Mouse (Mus musculus) intestine, postnatal 0 days (tissue): ENCODE measurements at regions not wholly inside any gene's neighbourhood (a gene's known extent, or its start where the extent isn't known, plus 50 kb on each side); places are given as distances from the start of the nearest gene placed in this dataset.
A peak's percentile ranks its signal among the peaks of the same experiment; 100 is the strongest.

Experiments used
- ATAC-seq: fragments of 200-750 bp; cut with Nextera tagmentation; 2 replicates; pipeline ENCODE4 v1.8.0; 2017; ENCODE audit warnings: mild to moderate bottlenecking, moderate TSS enrichment, moderate library complexity
- H3K27ac ChIP-seq: fragments of 300-500 bp; sonication (generic); 2 replicates; pipeline ENCODE4 v1.5.1; 2014; ENCODE audit warnings: mild to moderate bottlenecking, low read depth, low read length, moderate library complexity
- H3K27me3 ChIP-seq: fragments of 300-500 bp; sonication (generic); replicated peaks from 2 replicates; pipeline ENCODE4 v1.6.1; 2014; ENCODE audit warnings: low read length, mixed read lengths; ENCODE audit not compliant: control insufficient read depth, insufficient read depth
- H3K36me3 ChIP-seq: fragments of 300-500 bp; sonication (generic); 2 replicates; pipeline ENCODE4 v1.6.1; 2014; ENCODE audit warnings: mild to moderate bottlenecking, moderate library complexity; ENCODE audit not compliant: control insufficient read depth, insufficient read depth
- H3K4me1 ChIP-seq: fragments of 300-500 bp; sonication (generic); replicated peaks from 2 replicates; pipeline ENCODE4 v1.6.1; 2014; ENCODE audit warnings: antibody characterized with exemption, low read length, mixed read lengths; ENCODE audit not compliant: control insufficient read depth, insufficient read depth
- H3K4me2 ChIP-seq: fragments of 300-500 bp; sonication (generic); replicated peaks from 2 replicates; pipeline ENCODE4 v1.6.1; 2014; ENCODE audit warnings: low read depth, mild to moderate bottlenecking, moderate library complexity
- H3K4me3 ChIP-seq: fragments of 300-500 bp; sonication (generic); 2 replicates; pipeline ENCODE4 v1.5.1; 2014; ENCODE audit warnings: low read depth, low read length
- H3K9ac ChIP-seq: fragments of 300-500 bp; sonication (generic); 2 replicates; pipeline ENCODE4 v1.6.1; 2014; ENCODE audit warnings: mild to moderate bottlenecking, low read depth, low read length
- H3K9me3 ChIP-seq: fragments of 300-500 bp; sonication (generic); 2 replicates; pipeline ENCODE4 v1.6.1; 2016; ENCODE audit warnings: mixed run types; ENCODE audit not compliant: control insufficient read depth
- CTCF ChIP-seq: sonication (generic); IDR thresholded peaks from 2 replicates; pipeline ENCODE4 v1.5.1; 2016; ENCODE audit warnings: low read depth, mild to moderate bottlenecking, control low read depth, antibody characterized with exemption, moderate library complexity
- whole genome bisulfite sequencing: fragments of 180-500 bp; shearing (Covaris S2); extraction: QIAGEN DNeasy Blood & Tissue Kit; methylation state at CpG from one replicate; pipeline ENCODE4 v1.1.7; 2014; 5-methylcytosine and 5-hydroxymethylcytosine counted together

GRCm38 (mm10) chr1:105168808-105169207, 187.7 kb downstream of the Rnf152 start:
- no peak overlapping the region for H3K27ac ChIP-seq
- TF ChIP-seq CTCF = no peak
- H3K4me1 ChIP-seq = peaks cover 9% of the 10 kb centered on the region; the same call in 1 of the 2 replicates
- no peaks in the 10 kb centered on the region for H3K27me3 ChIP-seq
- H3K9me3 ChIP-seq = no peaks in the 10 kb centered on the region
- no peak overlapping the region for H3K4me3 ChIP-seq
- H3K4me2 ChIP-seq = no peak overlapping the region
- H3K36me3 ChIP-seq = no peaks in the 10 kb centered on the region
- ATAC-seq = 0 out of 2 replicates have a peak, but pooled peaks have one; percentile 25
- WGBS = 53% methylated on average over 1 of the region's 1 CpGs
- no peak overlapping the region for H3K9ac ChIP-seq

GRCm38 (mm10) chr1:105157459-105158124, 198.9 kb downstream of the Rnf152 start:
- H3K27me3 ChIP-seq = no peaks in the 10 kb centered on the region
- no peaks in the 10 kb centered on the region for H3K4me1 ChIP-seq
- no peak overlapping the region for H3K4me2 ChIP-seq
- H3K27ac ChIP-seq = no peak overlapping the region
- 54% methylated on average over 2 of the region's 2 CpGs for WGBS
- TF ChIP-seq CTCF = no peak
- no peaks in the 10 kb centered on the region for H3K36me3 ChIP-seq
- no peaks in the 10 kb centered on the region for H3K9me3 ChIP-seq
- no peak for ATAC-seq
- H3K4me3 ChIP-seq = no peak overlapping the region
- no peak overlapping the region for H3K9ac ChIP-seq

- Histone ChIP-seq H3K27ac (no peak overlapping the region), H3K9ac (no peak overlapping the region), H3K9me3 (no peaks in the 10 kb centered on the region), H3K4me3 (no peak overlapping the region), H3K4me1 (no peaks in the 10 kb centered on the region), H3K36me3 (no peaks in the 10 kb centered on the region), H3K27me3 (no peaks in the 10 kb centered on the region), H3K4me2 (no peak overlapping the region)
- TF ChIP-seq CTCF = no peak
- no peak for ATAC-seq
- WGBS = 65% methylated on average over 6 of the region's 6 CpGs
These were observed 204.2 kb downstream of the Rnf152 start for GRCm38 (mm10) chr1:105152175-105152828.

GRCm38 (mm10) chr1:105151466-105151846, 205.1 kb downstream of the Rnf152 start:
- Histone ChIP-seq H3K36me3 (no peaks in the 10 kb centered on the region), H3K4me3 (no peak overlapping the region), H3K9ac (no peak overlapping the region), H3K4me2 (no peak overlapping the region), H3K27me3 (no peaks in the 10 kb centered on the region), H3K4me1 (no peaks in the 10 kb centered on the region), H3K27ac (no peak overlapping the region), H3K9me3 (no peaks in the 10 kb centered on the region)
- 33% methylated on average over 1 of the region's 1 CpGs for WGBS
- no peak for ATAC-seq
- no peak for TF ChIP-seq CTCF

GRCm38 (mm10) chr1:105150624-105151465, 205.7 kb downstream of the Rnf152 start:
- ATAC-seq = no peak
- H3K27ac ChIP-seq = no peak overlapping the region
- no peak overlapping the region for H3K9ac ChIP-seq
- no peak overlapping the region for H3K4me3 ChIP-seq
- no peaks in the 10 kb centered on the region for H3K36me3 ChIP-seq
- WGBS = 90% methylated on average over 12 of the region's 12 CpGs
- no peak overlapping the region for H3K4me2 ChIP-seq
- H3K4me1 ChIP-seq = no peaks in the 10 kb centered on the region
- no peaks in the 10 kb centered on the region for H3K27me3 ChIP-seq
- H3K9me3 ChIP-seq = no peaks in the 10 kb centered on the region
- TF ChIP-seq CTCF = no peak

- Histone ChIP-seq H3K36me3 (no peaks in the 10 kb centered on the region), H3K4me1 (no peaks in the 10 kb centered on the region), H3K4me3 (no peak overlapping the region), H3K9me3 (no peaks in the 10 kb centered on the region), H3K9ac (no peak overlapping the region), H3K4me2 (no peak overlapping the region), H3K27ac (no peak overlapping the region), H3K27me3 (no peaks in the 10 kb centered on the region)
- TF ChIP-seq CTCF = no peak
- 89% methylated on average over 2 of the region's 2 CpGs for WGBS
- no peak for ATAC-seq
These were observed 207.7 kb downstream of the Rnf152 start for GRCm38 (mm10) chr1:105148792-105149191.
